ENCODE assay signal across 12 mouse cellular contexts in genomic region chr9:96981836-96982235, GRCm38 (mm10). TPM values are rescaled to one million over a fixed set of nuclear protein-coding genes. Genes with fewer than 3 reads are reported as not detected.
DNase-seq lines count a peak whose midpoint lies in the region; ATAC-seq and TF ChIP-seq lines count a peak whose summit lies in the region.
"Had no signal": no experiment of that assay in that cellular context is flagged by ENCODE, and none has a peak within 500 bp of the region (broad histone marks: within the 10 kb centered on the region; RNA-seq: fewer than 3 reads in every experiment).

No protein-coding gene starts in this region.

- H3K27ac ChIP-seq in heart, embryonic 13.5 days (replicated peaks), result 0 out of 2 replicates have a peak overlapping the region, but pooled peaks have one; percentile 67
- peak overlapping the region; percentile 75 for H3K27ac ChIP-seq in liver, adult 2 months (replicated peaks; ENCODE audit: insufficient read depth, low read depth, low read length)
- no peak overlapping the region for H3K27ac ChIP-seq in liver, postnatal 0 days (ENCODE audit: low read depth)
- H3K27ac ChIP-seq in hindbrain, embryonic 13.5 days, result peak overlapping the region; percentile 85
- H3K27ac ChIP-seq in midbrain, embryonic 13.5 days, result peak overlapping the region; percentile 86
- H3K27ac ChIP-seq: heart, adult 2 months; liver, embryonic 14.5 days had no signal

- ATAC-seq in heart, embryonic 13.5 days (ENCODE audit: extremely low read depth, insufficient number of reproducible peaks, low FRiP score, low TSS enrichment), result no peak
- no peak for ATAC-seq in liver, postnatal 0 days
- ATAC-seq in hindbrain, embryonic 13.5 days (ENCODE audit: low FRiP score), result no peak
- ATAC-seq in midbrain, embryonic 13.5 days, result no peak

- 82% methylated on average over 5 of the region's 5 CpGs for WGBS in heart, embryonic 13.5 days
- WGBS in liver, adult 2 months, result 23% methylated on average over 5 of the region's 5 CpGs
- 63% methylated on average over 5 of the region's 5 CpGs for WGBS in liver, postnatal 0 days (ENCODE audit: insufficient replicate concordance)
- WGBS in hindbrain, embryonic 13.5 days, result 78% methylated on average over 5 of the region's 5 CpGs
- WGBS in midbrain, embryonic 13.5 days, result 69% methylated on average over 5 of the region's 5 CpGs

- H3K4me2 ChIP-seq in heart, embryonic 13.5 days, result no peak overlapping the region
- no peak overlapping the region for H3K4me2 ChIP-seq in liver, postnatal 0 days (ENCODE audit: low read depth, low read length)
- H3K4me2 ChIP-seq in hindbrain, embryonic 13.5 days, result no peak overlapping the region
- no peak overlapping the region for H3K4me2 ChIP-seq in midbrain, embryonic 13.5 days (replicated peaks)

- H3K4me1 ChIP-seq in heart, embryonic 13.5 days, result peaks cover 100% of the 10 kb centered on the region
- H3K4me1 ChIP-seq in liver, adult 2 months (ENCODE audit: control insufficient read depth, insufficient read depth, low read length), result peaks cover 25% of the 10 kb centered on the region
- peaks cover 3% of the 10 kb centered on the region; the same call in 1 of the 2 replicates for H3K4me1 ChIP-seq in liver, postnatal 0 days (ENCODE audit: insufficient read depth)
- peaks cover 88% of the 10 kb centered on the region for H3K4me1 ChIP-seq in hindbrain, embryonic 13.5 days (replicated peaks)
- H3K4me1 ChIP-seq in midbrain, embryonic 13.5 days (replicated peaks), result peaks cover 81% of the 10 kb centered on the region

- DNase-seq in heart, adult 8-10 months (ENCODE audit: low spot score), result no peak
- peak; percentile 95 for DNase-seq in liver, adult 2 months (ENCODE audit: extremely low read depth, low read depth, low spot score)
- DNase-seq in liver, postnatal 0 days, result no peak
- DNase-seq in cerebellum, postnatal 36 days, result no peak
- DNase-seq: adrenal gland, postnatal 10 days; cerebellum, adult 9-10 months; heart, adult 2 months had no signal

- H3K4me3 ChIP-seq in heart, embryonic 13.5 days, result no peak overlapping the region
- no peak overlapping the region for H3K4me3 ChIP-seq in liver, adult 2 months (ENCODE audit: insufficient read depth, low read depth, low read length)
- H3K4me3 ChIP-seq in liver, postnatal 0 days (ENCODE audit: low read depth, low read length), result no peak overlapping the region
- no peak overlapping the region for H3K4me3 ChIP-seq in hindbrain, embryonic 13.5 days
- H3K4me3 ChIP-seq in midbrain, embryonic 13.5 days (replicated peaks), result no peak overlapping the region
- H3K4me3 ChIP-seq: heart, adult 2 months had no signal

- H3K36me3 ChIP-seq in heart, embryonic 13.5 days, result no peaks in the 10 kb centered on the region
- H3K36me3 ChIP-seq in liver, adult 2 months (ENCODE audit: control insufficient read depth, insufficient read depth, low read length), result no peaks in the 10 kb centered on the region
- H3K36me3 ChIP-seq in liver, postnatal 0 days (replicated peaks; ENCODE audit: insufficient read depth, low read length), result no peaks in the 10 kb centered on the region
- no peaks in the 10 kb centered on the region for H3K36me3 ChIP-seq in hindbrain, embryonic 13.5 days
- H3K36me3 ChIP-seq in midbrain, embryonic 13.5 days, result no peaks in the 10 kb centered on the region

- TF ChIP-seq EP300 in liver, postnatal 0 days (IDR thresholded peaks at IDR 0.05; ENCODE audit: low read depth), result no peak

- TF ChIP-seq CTCF in liver, adult 2 months (IDR thresholded peaks at IDR 0.05; ENCODE audit: low read depth, low read length), result no peak
- TF ChIP-seq CTCF in liver, postnatal 0 days (IDR thresholded peaks at IDR 0.05; ENCODE audit: low read depth), result no peak

- no peaks in the 10 kb centered on the region for H3K79me2 ChIP-seq in liver, adult 2 months (ENCODE audit: control insufficient read depth, insufficient read depth, low read length)

- peak overlapping the region; percentile 6; the same call in 1 of the 2 replicates for H3K9ac ChIP-seq in heart, embryonic 13.5 days
- H3K9ac ChIP-seq in liver, adult 2 months (ENCODE audit: low read depth, low read length), result no peak overlapping the region
- no peak overlapping the region for H3K9ac ChIP-seq in liver, postnatal 0 days (replicated peaks)
- H3K9ac ChIP-seq in hindbrain, embryonic 13.5 days, result no peak overlapping the region
- H3K9ac ChIP-seq in midbrain, embryonic 13.5 days (replicated peaks), result no peak overlapping the region
- H3K9ac ChIP-seq: liver, embryonic 14.5 days had no signal

- TF ChIP-seq POLR2A in liver, adult 2 months (IDR thresholded peaks at IDR 0.05; ENCODE audit: extremely low read depth, insufficient read depth, low read length), result no peak

- H3K27me3 ChIP-seq in heart, embryonic 13.5 days (replicated peaks), result no peaks in the 10 kb centered on the region
- no peaks in the 10 kb centered on the region for H3K27me3 ChIP-seq in liver, adult 2 months (ENCODE audit: control insufficient read depth, insufficient read depth, low read length)
- H3K27me3 ChIP-seq in liver, postnatal 0 days (ENCODE audit: insufficient read depth, low read length), result no peaks in the 10 kb centered on the region
- no peaks in the 10 kb centered on the region for H3K27me3 ChIP-seq in hindbrain, embryonic 13.5 days
- no peaks in the 10 kb centered on the region for H3K27me3 ChIP-seq in midbrain, embryonic 13.5 days

- H3K9me3 ChIP-seq in heart, embryonic 13.5 days, result no peaks in the 10 kb centered on the region
- no peaks in the 10 kb centered on the region for H3K9me3 ChIP-seq in liver, postnatal 0 days (ENCODE audit: low read length)
- H3K9me3 ChIP-seq in hindbrain, embryonic 13.5 days, result no peaks in the 10 kb centered on the region
- no peaks in the 10 kb centered on the region for H3K9me3 ChIP-seq in midbrain, embryonic 13.5 days

RNA-seq across cellular contexts. Expression of gene Spsb4, which starts 36.8 kb away (rescaled TPM):
- 55.5 and 61.4 TPM in 2 replicates for polyA plus RNA-seq in heart, embryonic 13.5 days (2015; fragmentation: Nextera tagmentation; extraction: Ambion mirVana)
- 1 to 10 TPM; 3.3 to 4.9 (median 4.3) TPM for total RNA-seq in heart, adult 8-10 months (2022)
- 1.5 and 2.1 TPM in 2 replicates for total RNA-seq in liver, adult 2 months (2014; rRNA removed)
- 2.9 and 3.5 TPM in 2 replicates for polyA plus RNA-seq in liver, adult 2 months (2012; rRNA removed)
- 0.99 and 1.0 TPM in 2 replicates for polyA plus RNA-seq in liver, postnatal 0 days (2015; fragmentation: Nextera tagmentation; extraction: Ambion mirVana)
- polyA plus RNA-seq in hindbrain, embryonic 13.5 days (2015; fragmentation: Nextera tagmentation; extraction: Ambion mirVana), result 50.3 and 52.3 TPM in 2 replicates
- polyA plus RNA-seq in midbrain, embryonic 13.5 days (2015; fragmentation: Nextera tagmentation; extraction: Ambion mirVana), result 64.2 and 64.9 TPM in 2 replicates
- total RNA-seq: monocyte, adult 5-6 weeks had no signal

Comparison
In these comparisons a context has a peak if more than half of its experiments do, and no peak if none do; other contexts are left out.
1. RNA of gene Spsb4, which starts 36.8 kb away (polyA plus RNA-seq): 64.2 to 64.9 TPM in midbrain, embryonic 13.5 days, 55.5 to 61.4 TPM in heart, embryonic 13.5 days and 50.3 to 52.3 TPM in hindbrain, embryonic 13.5 days; 2.9 to 3.5 TPM in liver, adult 2 months and 0.99 to 1.0 TPM in liver, postnatal 0 days; every median in the first group is over 10 times any median in the second.